Mouse (Mus musculus): ENCODE results near the gene Scfd2.

Scfd2 gene

GRCm38 (mm10) chr5:74455510-74456269, 75.9 kb downstream of the Scfd2 start:
- DNase-seq = no peak

GRCm38 (mm10) chr5:74455094-74455493, 76.5 kb downstream of the Scfd2 start:
- no peak for DNase-seq

- DNase-seq = no peak
Measured at GRCm38 (mm10) chr5:74450977-74451376, 80.6 kb downstream of the Scfd2 start.

GRCm38 (mm10) chr5:74447517-74448334, 83.8 kb downstream of the Scfd2 start:
- DNase-seq = no peak

- DNase-seq = no peak
Measured at GRCm38 (mm10) chr5:74445861-74446260, 85.7 kb downstream of the Scfd2 start.

- no peak for DNase-seq
Measured at GRCm38 (mm10) chr5:74438353-74438752, 93.2 kb downstream of the Scfd2 start.

- DNase-seq = peak; percentile 68
Measured at GRCm38 (mm10) chr5:74433580-74434147, 97.9 kb downstream of the Scfd2 start.

GRCm38 (mm10) chr5:74432879-74433539, 98.5 kb downstream of the Scfd2 start:
- DNase-seq = no peak

- no peak for DNase-seq
Measured at GRCm38 (mm10) chr5:74420615-74421132, 110.9 kb downstream of the Scfd2 start.

GRCm38 (mm10) chr5:74412557-74412956, 119.0 kb downstream of the Scfd2 start:
- DNase-seq = no peak

GRCm38 (mm10) chr5:74404887-74405286, 126.7 kb downstream of the Scfd2 start:
- no peak for DNase-seq

- no peak for DNase-seq
Measured at GRCm38 (mm10) chr5:74404083-74404482, 127.5 kb downstream of the Scfd2 start.

- no peak for DNase-seq
Measured at GRCm38 (mm10) chr5:74402626-74403025, 128.9 kb downstream of the Scfd2 start.

GRCm38 (mm10) chr5:74391806-74392205, 139.8 kb downstream of the Scfd2 start:
- no peak for DNase-seq

- no peak for DNase-seq
Measured at GRCm38 (mm10) chr5:74391346-74391745, 140.2 kb downstream of the Scfd2 start.

GRCm38 (mm10) chr5:74388849-74389248, 142.7 kb downstream of the Scfd2 start:
- DNase-seq = peak; percentile 21

- no peak for DNase-seq
Measured at GRCm38 (mm10) chr5:74388101-74388500, 143.5 kb downstream of the Scfd2 start.

- no peak for DNase-seq
Measured at GRCm38 (mm10) chr5:74387143-74387886, 144.2 kb downstream of the Scfd2 start.

- DNase-seq = no peak
Measured at GRCm38 (mm10) chr5:74380045-74380444, 151.5 kb downstream of the Scfd2 start.

GRCm38 (mm10) chr5:74366710-74367101, 164.9 kb downstream of the Scfd2 start:
- peak; percentile 28 for DNase-seq

- peak; percentile 30 for DNase-seq
Measured at GRCm38 (mm10) chr5:74365984-74366709, 165.4 kb downstream of the Scfd2 start.
